Mouse (Mus musculus): ENCODE measurements around the gene Necab3. TPM values are rescaled to one million over a fixed set of nuclear protein-coding genes. Genes with fewer than 3 reads are reported as not detected.

Gene Necab3
- polyA plus RNA-seq, 1 experiment from 2014 or later = 19.9 TPM

DNA sequence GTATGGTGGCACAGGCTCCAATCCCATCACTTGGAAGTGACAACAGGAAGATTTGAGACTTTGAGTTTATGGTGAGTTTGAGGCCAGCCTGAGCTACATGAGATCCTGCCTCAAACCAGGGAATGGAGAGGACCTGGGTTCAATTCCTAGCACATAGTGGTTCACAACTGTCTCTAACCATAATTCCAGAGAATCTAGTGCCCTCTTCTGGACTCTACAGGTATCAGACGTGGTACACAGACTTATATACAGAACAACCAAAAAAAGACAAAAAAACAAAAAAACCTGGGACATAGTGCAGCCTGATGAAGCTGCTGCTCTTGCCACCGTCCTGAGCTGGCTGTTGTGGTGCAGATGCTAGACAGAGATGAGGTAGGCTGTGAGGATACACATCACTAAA, 17.1 kb downstream of the Necab3 start:
- WGBS = 80% methylated on average over 2 of the region's 2 CpGs
- Histone ChIP-seq H3K36me3 (ENCODE audit: control insufficient read depth, insufficient read depth, low read length) (peaks cover 2% of the 10 kb centered on the region; the same call in 1 of the 2 replicates), H3K27ac (ENCODE audit: low read length) (no peak overlapping the region), H3K4me3 (ENCODE audit: low read depth, low read length) (no peak overlapping the region), H3K27me3 (ENCODE audit: control insufficient read depth, insufficient read depth, low read depth, low read length) (no peaks in the 10 kb centered on the region), H3K4me2 (ENCODE audit: low read length) (no peak overlapping the region), H3K9ac (ENCODE audit: low read depth, low read length) (no peak overlapping the region), H3K9me3 (replicated peaks; ENCODE audit: control insufficient read depth, low read length, poor library complexity, severe bottlenecking) (no peaks in the 10 kb centered on the region), H3K4me1 (ENCODE audit: control insufficient read depth, insufficient read depth, low read length) (peaks cover 5% of the 10 kb centered on the region; the same call in 1 of the 2 replicates)
- no peak for ATAC-seq

DNA sequence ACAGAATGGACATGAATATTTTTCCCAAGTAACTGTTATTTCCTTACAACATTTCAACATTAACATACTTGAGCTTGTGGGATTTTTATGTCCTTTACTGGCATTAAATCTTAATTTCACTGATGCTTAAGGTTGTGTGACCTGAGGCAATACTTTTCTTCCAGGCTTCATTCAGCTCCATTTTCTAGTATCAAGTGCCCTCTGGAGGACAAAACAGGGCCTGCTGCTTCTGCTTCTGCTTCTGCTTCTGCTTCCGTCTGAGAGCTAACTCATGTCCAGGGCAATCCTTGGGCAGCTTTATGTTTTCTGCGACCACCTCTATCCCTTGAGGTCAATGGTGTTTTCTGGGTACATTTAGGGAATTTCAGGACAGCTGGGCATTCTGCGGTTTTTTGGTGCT, 19.0 kb downstream of the Necab3 start:
- Histone ChIP-seq H3K9ac (ENCODE audit: low read depth, low read length) (no peak overlapping the region), H3K27ac (ENCODE audit: low read length) (no peak overlapping the region), H3K4me2 (ENCODE audit: low read length) (no peak overlapping the region), H3K4me1 (ENCODE audit: control insufficient read depth, insufficient read depth, low read length) (peaks cover 5% of the 10 kb centered on the region; the same call in 1 of the 2 replicates), H3K9me3 (replicated peaks; ENCODE audit: control insufficient read depth, low read length, poor library complexity, severe bottlenecking) (no peaks in the 10 kb centered on the region), H3K27me3 (ENCODE audit: control insufficient read depth, insufficient read depth, low read depth, low read length) (no peaks in the 10 kb centered on the region), H3K36me3 (ENCODE audit: control insufficient read depth, insufficient read depth, low read length) (peaks cover 5% of the 10 kb centered on the region), H3K4me3 (ENCODE audit: low read depth, low read length) (no peak overlapping the region)
- no peak for ATAC-seq
- whole genome bisulfite sequencing = 73% methylated on average over 3 of the region's 3 CpGs

DNA sequence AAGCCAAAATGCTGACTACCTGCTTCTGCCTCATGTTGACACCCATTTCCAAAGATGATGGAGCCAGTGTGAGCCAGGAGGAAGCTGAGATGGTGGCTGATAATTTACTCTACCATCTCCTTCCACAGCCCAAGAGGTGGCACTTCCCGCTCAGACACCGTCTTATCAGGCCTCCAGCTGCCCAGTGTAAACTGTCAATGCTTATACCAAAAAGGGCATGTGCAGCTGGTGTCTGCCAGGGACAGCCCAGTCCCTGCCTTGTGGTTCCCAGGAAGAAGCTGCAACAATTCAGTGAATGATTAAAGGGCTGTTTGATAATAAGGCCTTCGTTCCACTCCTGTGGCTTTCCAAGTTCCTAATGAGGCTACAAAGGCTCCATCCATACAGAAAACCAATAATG, 20.0 kb downstream of the Necab3 start:
- H3K9me3 ChIP-seq (replicated peaks; ENCODE audit: control insufficient read depth, low read length, poor library complexity, severe bottlenecking) = no peaks in the 10 kb centered on the region
- H3K9ac ChIP-seq (ENCODE audit: low read depth, low read length) = no peak overlapping the region
- H3K27me3 ChIP-seq (ENCODE audit: control insufficient read depth, insufficient read depth, low read depth, low read length) = no peaks in the 10 kb centered on the region
- peaks cover 5% of the 10 kb centered on the region; the same call in 1 of the 2 replicates for H3K4me1 ChIP-seq (ENCODE audit: control insufficient read depth, insufficient read depth, low read length)
- H3K36me3 ChIP-seq (ENCODE audit: control insufficient read depth, insufficient read depth, low read length) = peaks cover 6% of the 10 kb centered on the region
- WGBS = 53% methylated on average over 3 of the region's 3 CpGs
- H3K4me3 ChIP-seq (ENCODE audit: low read depth, low read length) = no peak overlapping the region
- no peak overlapping the region for H3K4me2 ChIP-seq (ENCODE audit: low read length)
- ATAC-seq = no peak
- H3K27ac ChIP-seq (ENCODE audit: low read length) = peak overlapping the region; percentile 53

DNA sequence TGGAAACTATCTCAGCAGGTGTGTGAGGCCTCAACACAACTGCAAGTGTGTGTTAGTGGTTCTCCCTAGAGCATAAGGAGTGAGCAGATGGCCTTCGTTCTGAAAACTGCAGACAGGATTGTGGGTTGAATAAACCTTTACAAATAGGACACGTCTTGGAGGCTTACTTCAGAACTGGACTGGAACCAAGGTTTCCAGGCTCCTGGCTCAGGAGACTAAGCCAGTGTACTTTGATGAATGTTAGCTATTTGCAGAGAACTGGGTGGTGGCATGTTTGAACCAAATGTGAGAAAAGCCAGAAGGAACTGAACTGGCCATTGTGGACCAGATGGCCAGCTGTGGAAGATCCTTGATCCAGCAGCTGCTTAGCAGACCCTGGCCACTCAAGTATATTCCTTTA, 20.4 kb downstream of the Necab3 start:
- no peaks in the 10 kb centered on the region for H3K27me3 ChIP-seq (ENCODE audit: control insufficient read depth, insufficient read depth, low read depth, low read length)
- peaks cover 6% of the 10 kb centered on the region for H3K36me3 ChIP-seq (ENCODE audit: control insufficient read depth, insufficient read depth, low read length)
- H3K4me3 ChIP-seq (ENCODE audit: low read depth, low read length) = no peak overlapping the region
- ATAC-seq = no peak
- H3K27ac ChIP-seq (ENCODE audit: low read length) = no peak overlapping the region; the same call in 1 of the 2 replicates
- H3K9ac ChIP-seq (ENCODE audit: low read depth, low read length) = no peak overlapping the region
- no peak overlapping the region for H3K4me2 ChIP-seq (ENCODE audit: low read length)
- WGBS = 41% methylated on average over 2 of the region's 2 CpGs
- H3K4me1 ChIP-seq (ENCODE audit: control insufficient read depth, insufficient read depth, low read length) = peaks cover 5% of the 10 kb centered on the region; the same call in 1 of the 2 replicates
- no peaks in the 10 kb centered on the region for H3K9me3 ChIP-seq (replicated peaks; ENCODE audit: control insufficient read depth, low read length, poor library complexity, severe bottlenecking)

DNA sequence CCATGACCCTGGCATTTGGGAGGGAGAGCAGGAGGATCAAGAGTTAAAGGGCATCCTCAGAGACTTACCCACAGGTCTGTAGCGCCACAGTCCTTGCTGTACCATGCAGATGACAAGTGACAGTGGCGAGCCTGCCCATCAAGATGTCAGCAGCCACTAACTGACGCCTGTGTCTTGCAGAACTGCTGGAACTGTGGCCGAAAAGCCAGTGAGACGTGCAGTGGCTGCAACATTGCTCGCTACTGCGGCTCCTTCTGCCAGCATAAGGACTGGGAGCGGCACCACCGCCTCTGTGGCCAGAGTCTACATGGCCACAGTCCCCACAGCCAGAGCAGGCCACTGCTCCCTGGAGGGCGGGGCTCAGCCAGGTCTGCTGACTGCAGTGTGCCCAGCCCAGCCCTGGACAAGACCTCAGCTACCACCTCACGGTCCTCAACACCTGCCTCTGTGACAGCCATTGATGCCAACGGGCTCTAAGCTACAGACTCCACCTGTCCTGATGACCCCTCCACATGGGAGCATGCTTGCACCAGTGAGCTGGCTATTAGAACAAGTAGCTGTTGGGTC, 23.9 kb downstream of the Necab3 start:
- no peak for ATAC-seq
- Histone ChIP-seq H3K4me3 (ENCODE audit: low read depth, low read length) (no peak overlapping the region), H3K9me3 (replicated peaks; ENCODE audit: control insufficient read depth, low read length, poor library complexity, severe bottlenecking) (no peaks in the 10 kb centered on the region), H3K4me1 (ENCODE audit: control insufficient read depth, insufficient read depth, low read length) (peaks cover 10% of the 10 kb centered on the region), H3K36me3 (ENCODE audit: control insufficient read depth, insufficient read depth, low read length) (peaks cover 6% of the 10 kb centered on the region), H3K4me2 (ENCODE audit: low read length) (no peak overlapping the region), H3K27ac (ENCODE audit: low read length) (no peak overlapping the region), H3K27me3 (ENCODE audit: control insufficient read depth, insufficient read depth, low read depth, low read length) (no peaks in the 10 kb centered on the region), H3K9ac (ENCODE audit: low read depth, low read length) (no peak overlapping the region)
- 95% methylated on average over 12 of the region's 12 CpGs for WGBS

DNA sequence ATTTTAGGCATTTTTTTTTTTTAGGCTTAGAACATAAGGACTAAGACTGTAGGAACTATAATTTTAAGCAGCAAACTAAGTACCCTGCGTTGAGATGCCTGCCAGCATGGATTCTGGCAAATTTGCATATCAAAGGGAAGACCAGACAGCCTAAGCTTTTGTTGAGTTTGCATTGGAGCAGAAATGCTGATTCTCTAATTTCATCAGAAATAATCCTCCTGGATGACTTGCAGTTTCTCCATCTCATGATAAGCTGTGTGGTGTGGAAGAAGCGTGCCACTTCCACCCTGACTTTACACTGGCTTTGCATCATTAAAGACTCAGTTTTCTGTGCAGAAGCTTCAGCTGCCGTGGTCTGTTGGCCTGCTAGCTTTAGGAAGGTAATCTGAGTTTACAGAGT, 25.8 kb downstream of the Necab3 start:
- Histone ChIP-seq H3K4me1 (ENCODE audit: control insufficient read depth, insufficient read depth, low read length) (peaks cover 6% of the 10 kb centered on the region), H3K9ac (ENCODE audit: low read depth, low read length) (no peak overlapping the region), H3K4me3 (ENCODE audit: low read depth, low read length) (no peak overlapping the region), H3K4me2 (ENCODE audit: low read length) (no peak overlapping the region), H3K27ac (ENCODE audit: low read length) (peak overlapping the region; percentile 33; the same call in 1 of the 2 replicates), H3K27me3 (ENCODE audit: control insufficient read depth, insufficient read depth, low read depth, low read length) (no peaks in the 10 kb centered on the region), H3K36me3 (ENCODE audit: control insufficient read depth, insufficient read depth, low read length) (peaks cover 11% of the 10 kb centered on the region), H3K9me3 (replicated peaks; ENCODE audit: control insufficient read depth, low read length, poor library complexity, severe bottlenecking) (no peaks in the 10 kb centered on the region)
- WGBS = 15% methylated on average over 3 of the region's 3 CpGs
- no peak for ATAC-seq

DNA sequence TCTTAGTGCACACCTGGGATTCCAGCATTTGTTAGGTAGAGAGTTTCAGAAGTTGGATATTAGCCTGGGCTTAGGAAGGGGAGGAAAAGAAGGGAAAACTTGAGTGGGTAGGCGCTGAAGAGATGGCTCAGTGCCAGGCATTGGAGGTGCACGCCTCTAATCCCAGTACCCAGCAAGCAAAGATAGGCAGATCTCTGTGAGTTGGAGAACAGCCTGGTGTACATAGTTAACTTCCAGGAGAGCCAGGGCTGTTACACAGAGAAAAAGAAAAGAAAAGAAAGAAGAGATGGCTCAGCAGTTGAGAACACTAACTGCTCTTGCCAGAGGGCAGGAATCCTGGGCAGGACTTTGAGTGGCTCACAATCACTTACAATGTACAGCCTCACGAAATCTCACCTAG, 32.2 kb downstream of the Necab3 start:
- Histone ChIP-seq H3K27ac (ENCODE audit: low read length) (no peak overlapping the region), H3K4me3 (ENCODE audit: low read depth, low read length) (no peak overlapping the region), H3K4me2 (ENCODE audit: low read length) (no peak overlapping the region), H3K9me3 (replicated peaks; ENCODE audit: control insufficient read depth, low read length, poor library complexity, severe bottlenecking) (no peaks in the 10 kb centered on the region), H3K27me3 (ENCODE audit: control insufficient read depth, insufficient read depth, low read depth, low read length) (no peaks in the 10 kb centered on the region), H3K36me3 (ENCODE audit: control insufficient read depth, insufficient read depth, low read length) (peaks cover 17% of the 10 kb centered on the region; the same call in 1 of the 2 replicates), H3K9ac (ENCODE audit: low read depth, low read length) (no peak overlapping the region), H3K4me1 (ENCODE audit: control insufficient read depth, insufficient read depth, low read length) (no peaks in the 10 kb centered on the region)
- ATAC-seq = no peak
- 74% methylated on average over 3 of the region's 3 CpGs for WGBS

DNA sequence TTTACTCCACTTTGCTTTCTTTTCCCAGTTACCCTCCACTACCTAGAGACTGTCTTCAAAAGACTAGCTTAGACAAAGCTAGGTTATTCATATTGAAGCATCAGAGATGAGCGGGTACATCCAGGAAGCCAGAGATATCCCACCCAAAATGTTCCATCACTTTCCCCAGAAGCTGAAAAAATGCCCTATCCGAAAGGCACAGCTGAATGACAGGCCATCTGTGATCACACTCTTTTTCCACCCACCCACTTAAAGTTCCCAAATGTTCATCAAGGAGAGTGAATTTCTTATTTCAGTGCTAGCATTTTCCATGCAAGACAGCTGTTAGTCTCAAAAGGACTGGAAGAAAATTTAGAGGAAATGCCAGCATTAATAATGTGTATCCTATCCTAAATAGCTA, 33.4 kb downstream of the Necab3 start:
- no peak overlapping the region for H3K4me2 ChIP-seq (ENCODE audit: low read length)
- 97% methylated on average over 2 of the region's 2 CpGs for WGBS
- no peak overlapping the region for H3K27ac ChIP-seq (ENCODE audit: low read length)
- H3K9me3 ChIP-seq (replicated peaks; ENCODE audit: control insufficient read depth, low read length, poor library complexity, severe bottlenecking) = no peaks in the 10 kb centered on the region
- H3K4me3 ChIP-seq (ENCODE audit: low read depth, low read length) = no peak overlapping the region
- H3K4me1 ChIP-seq (ENCODE audit: control insufficient read depth, insufficient read depth, low read length) = no peaks in the 10 kb centered on the region
- H3K27me3 ChIP-seq (ENCODE audit: control insufficient read depth, insufficient read depth, low read depth, low read length) = no peaks in the 10 kb centered on the region
- H3K9ac ChIP-seq (ENCODE audit: low read depth, low read length) = no peak overlapping the region
- no peak for ATAC-seq
- peaks cover 17% of the 10 kb centered on the region; the same call in 1 of the 2 replicates for H3K36me3 ChIP-seq (ENCODE audit: control insufficient read depth, insufficient read depth, low read length)

DNA sequence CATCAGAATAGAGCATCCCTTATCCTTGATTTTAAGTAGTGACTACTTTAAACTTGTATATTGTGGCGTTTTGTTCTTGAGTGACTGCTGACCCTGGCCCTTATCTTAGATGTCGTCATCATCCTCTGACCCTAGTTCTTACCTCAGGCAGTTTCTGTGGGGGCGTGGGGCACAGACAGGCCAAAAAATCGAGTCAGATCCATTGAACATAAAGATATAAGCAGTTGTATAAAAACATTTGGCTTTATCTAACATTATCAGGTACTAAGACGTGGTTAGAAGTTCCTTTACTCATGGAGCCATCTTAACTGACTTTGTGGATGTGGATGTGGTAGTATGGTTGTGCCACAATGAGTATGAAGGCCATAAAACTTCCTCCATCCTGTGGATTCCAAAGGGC, 36.4 kb downstream of the Necab3 start:
- Histone ChIP-seq H3K27me3 (ENCODE audit: control insufficient read depth, insufficient read depth, low read depth, low read length) (no peaks in the 10 kb centered on the region), H3K4me1 (ENCODE audit: control insufficient read depth, insufficient read depth, low read length) (no peaks in the 10 kb centered on the region), H3K9me3 (replicated peaks; ENCODE audit: control insufficient read depth, low read length, poor library complexity, severe bottlenecking) (no peaks in the 10 kb centered on the region), H3K27ac (ENCODE audit: low read length) (no peak overlapping the region), H3K36me3 (ENCODE audit: control insufficient read depth, insufficient read depth, low read length) (peaks cover 16% of the 10 kb centered on the region; the same call in 1 of the 2 replicates), H3K4me2 (ENCODE audit: low read length) (no peak overlapping the region), H3K4me3 (ENCODE audit: low read depth, low read length) (no peak overlapping the region), H3K9ac (ENCODE audit: low read depth, low read length) (no peak overlapping the region)
- no peak for ATAC-seq
- 96% methylated on average over 5 of the region's 5 CpGs for WGBS

Data from midbrain, embryonic 16.5 days (tissue).